Mouse (Mus musculus) hindbrain, embryonic 11.5 days (tissue): ENCODE data around the gene Rxrb. TPM values are rescaled to one million over a fixed set of nuclear protein-coding genes. Genes with fewer than 3 reads are reported as not detected.

Experiments
- ATAC-seq: fragments of 200-750 bp; cut with Nextera tagmentation; 2 replicates; pipeline ENCODE4 v1.8.0; 2017; ENCODE audit warnings: mild to moderate bottlenecking, moderate TSS enrichment, moderate library complexity; ENCODE audit not compliant: low FRiP score
- DNase-seq: peaks from one replicate; pipeline ENCODE4 v3.0.0-alpha.2; 2015; ENCODE audit warnings: low spot score
- H3K27ac ChIP-seq: fragments of 300-500 bp; sonication (generic); 2 replicates; pipeline ENCODE4 v1.5.1; 2014; ENCODE audit warnings: mild to moderate bottlenecking, low read depth, low read length
- H3K27me3 ChIP-seq: fragments of 300-500 bp; sonication (generic); 2 replicates; pipeline ENCODE4 v1.6.1; 2014; ENCODE audit warnings: mild to moderate bottlenecking, low read length, moderate library complexity, mixed read lengths; ENCODE audit not compliant: control insufficient read depth, insufficient read depth
- H3K36me3 ChIP-seq: fragments of 300-500 bp; sonication (generic); 2 replicates; pipeline ENCODE4 v1.6.1; 2014; ENCODE audit warnings: mild to moderate bottlenecking, low read length, moderate library complexity, mixed read lengths; ENCODE audit not compliant: control insufficient read depth, insufficient read depth
- H3K4me1 ChIP-seq: fragments of 300-500 bp; sonication (generic); replicated peaks from 2 replicates; pipeline ENCODE4 v1.6.1; 2014; ENCODE audit warnings: low read length, mixed read lengths; ENCODE audit not compliant: control insufficient read depth, insufficient read depth
- H3K4me2 ChIP-seq: fragments of 300-500 bp; sonication (generic); replicated peaks from 2 replicates; pipeline ENCODE4 v1.6.1; 2014; ENCODE audit warnings: mild to moderate bottlenecking, low read depth, low read length
- H3K4me3 ChIP-seq: fragments of 300-500 bp; sonication (generic); 2 replicates; pipeline ENCODE4 v1.5.1; 2014; ENCODE audit warnings: low read depth, low read length
- H3K9ac ChIP-seq: fragments of 300-500 bp; sonication (generic); 2 replicates; pipeline ENCODE4 v1.6.1; 2014; ENCODE audit warnings: low read depth, low read length
- H3K9me3 ChIP-seq: fragments of 300-500 bp; sonication (generic); 2 replicates; pipeline ENCODE4 v1.6.1; 2016; ENCODE audit warnings: low read length; ENCODE audit not compliant: control insufficient read depth
- WGBS: fragments of 180-500 bp; shearing (Covaris S2); extraction: QIAGEN DNeasy Blood & Tissue Kit; methylation state at CpG from one replicate; pipeline ENCODE4 v1.1.7; 2014; 5-methylcytosine and 5-hydroxymethylcytosine counted together
- polyA plus RNA-seq: library from polyadenylated mRNA; unstranded; fragments of >200 nt; fragmentation: Nextera tagmentation; extraction: Ambion mirVana; gene quantifications from 2 replicates; pipeline ENCODE4 v1.2.1, GENCODE M21; 2014

Gene Rxrb
- polyA plus RNA-seq, 1 experiment from 2014 or later: 16.8 TPM

DNA sequence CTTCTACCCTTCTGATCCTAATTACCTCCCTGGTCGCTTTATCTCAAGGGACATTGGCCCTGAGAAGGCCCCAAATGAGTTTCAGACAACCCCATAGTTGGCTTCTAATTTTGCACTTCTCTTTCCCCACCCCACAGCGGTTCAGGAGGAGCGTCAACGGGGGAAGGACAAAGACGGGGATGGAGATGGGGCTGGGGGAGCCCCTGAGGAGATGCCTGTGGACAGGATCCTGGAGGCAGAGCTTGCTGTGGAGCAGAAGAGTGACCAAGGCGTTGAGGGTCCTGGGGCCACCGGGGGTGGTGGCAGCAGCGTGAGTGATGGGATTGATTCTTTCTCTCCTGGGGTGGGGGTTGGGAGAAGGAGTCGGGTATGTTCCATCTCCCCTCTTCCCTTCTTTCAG, 3.9 kb downstream of the Rxrb start:
- no peak overlapping the region for H3K4me3 ChIP-seq
- ATAC-seq: no peak
- WGBS: 93% methylated on average over 9 of the region's 9 CpGs
- no peak overlapping the region for H3K4me2 ChIP-seq
- peaks cover 3% of the 10 kb centered on the region; the same call in 1 of the 2 replicates for H3K36me3 ChIP-seq
- no peak overlapping the region for H3K27ac ChIP-seq
- no peaks in the 10 kb centered on the region for H3K27me3 ChIP-seq
- peaks cover 12% of the 10 kb centered on the region for H3K4me1 ChIP-seq
- H3K9me3 ChIP-seq: no peaks in the 10 kb centered on the region
- no peak overlapping the region for H3K9ac ChIP-seq
- DNase-seq: no peak

DNA sequence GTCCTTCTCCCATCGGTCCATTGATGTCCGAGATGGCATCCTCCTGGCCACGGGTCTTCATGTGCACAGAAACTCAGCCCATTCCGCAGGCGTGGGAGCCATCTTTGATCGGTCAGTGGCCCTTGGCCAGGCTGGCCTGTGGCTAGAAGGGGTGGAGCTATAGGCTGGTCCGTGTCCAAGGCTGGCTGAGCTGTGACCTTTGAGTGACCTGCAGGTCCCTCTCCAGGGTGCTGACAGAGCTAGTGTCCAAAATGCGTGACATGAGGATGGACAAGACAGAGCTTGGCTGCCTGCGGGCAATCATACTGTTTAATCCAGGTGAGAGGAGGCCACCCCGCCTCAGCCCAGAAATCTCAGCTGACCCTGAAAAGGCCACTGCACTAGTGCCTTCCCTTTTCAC, 5.0 kb downstream of the Rxrb start:
- DNase-seq (no peak), ATAC-seq (no peak)
- peaks cover 3% of the 10 kb centered on the region; the same call in 1 of the 2 replicates for H3K36me3 ChIP-seq
- no peak overlapping the region for H3K4me3 ChIP-seq
- H3K27me3 ChIP-seq: no peaks in the 10 kb centered on the region
- WGBS: 79% methylated on average over 10 of the region's 10 CpGs
- no peak overlapping the region for H3K27ac ChIP-seq
- H3K9me3 ChIP-seq: no peaks in the 10 kb centered on the region
- no peak overlapping the region for H3K9ac ChIP-seq
- H3K4me2 ChIP-seq: no peak overlapping the region
- peaks cover 13% of the 10 kb centered on the region for H3K4me1 ChIP-seq

DNA sequence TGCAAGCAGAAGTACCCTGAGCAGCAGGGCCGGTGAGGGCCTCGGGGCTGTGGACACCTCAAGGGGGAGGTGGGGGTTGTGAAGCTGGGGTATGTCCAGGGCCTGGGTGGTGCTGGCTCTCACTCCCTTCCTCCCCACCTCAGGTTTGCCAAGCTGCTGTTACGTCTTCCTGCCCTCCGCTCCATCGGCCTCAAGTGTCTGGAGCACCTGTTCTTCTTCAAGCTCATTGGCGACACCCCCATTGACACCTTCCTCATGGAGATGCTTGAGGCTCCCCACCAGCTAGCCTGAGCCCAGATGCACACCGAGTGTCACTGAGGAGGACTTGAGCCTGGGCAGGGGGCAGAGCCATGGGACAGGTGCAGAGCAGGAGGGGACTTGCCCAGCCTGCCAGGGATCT, 5.6 kb downstream of the Rxrb start:
- WGBS: 94% methylated on average over 7 of the region's 7 CpGs
- peaks cover 13% of the 10 kb centered on the region for H3K4me1 ChIP-seq
- no peaks in the 10 kb centered on the region for H3K9me3 ChIP-seq
- H3K4me3 ChIP-seq: no peak overlapping the region
- no peak for ATAC-seq
- no peak overlapping the region for H3K4me2 ChIP-seq
- no peak overlapping the region for H3K9ac ChIP-seq
- H3K27me3 ChIP-seq: no peaks in the 10 kb centered on the region
- no peak for DNase-seq
- H3K27ac ChIP-seq: no peak overlapping the region
- peaks cover 3% of the 10 kb centered on the region; the same call in 1 of the 2 replicates for H3K36me3 ChIP-seq

DNA sequence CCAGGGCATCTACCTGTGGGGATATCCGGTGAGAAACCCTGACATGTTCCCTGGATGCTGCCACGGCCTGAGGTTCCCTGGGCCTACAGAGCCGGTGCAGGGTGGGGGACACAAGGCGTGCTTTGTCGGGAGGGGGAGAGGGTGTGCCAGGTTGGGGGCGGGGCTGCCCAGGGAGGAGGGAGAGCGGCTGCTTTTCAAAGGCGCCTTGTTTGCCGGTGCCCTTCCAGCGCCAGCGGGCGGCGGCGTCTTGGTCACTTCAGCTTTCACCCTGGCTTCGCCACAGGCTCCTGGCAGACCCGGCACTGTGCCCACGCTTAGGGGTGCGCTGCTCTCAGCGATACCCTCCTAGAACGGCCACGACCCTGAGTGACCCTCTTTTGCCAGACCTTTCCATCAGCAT, 6.8 kb downstream of the Rxrb start:
- Histone ChIP-seq H3K9ac (no peak overlapping the region; the same call in 1 of the 2 replicates), H3K4me3 (no peak overlapping the region), H3K4me2 (peak overlapping the region; percentile 33), H3K27ac (no peak overlapping the region), H3K27me3 (no peaks in the 10 kb centered on the region), H3K9me3 (no peaks in the 10 kb centered on the region), H3K36me3 (peaks cover 3% of the 10 kb centered on the region; the same call in 1 of the 2 replicates), H3K4me1 (peaks cover 13% of the 10 kb centered on the region)
- WGBS: 17% methylated on average over 15 of the region's 21 CpGs
- DNase-seq (no peak), ATAC-seq (peak; percentile 36; the same call in 1 of the 2 replicates)

DNA sequence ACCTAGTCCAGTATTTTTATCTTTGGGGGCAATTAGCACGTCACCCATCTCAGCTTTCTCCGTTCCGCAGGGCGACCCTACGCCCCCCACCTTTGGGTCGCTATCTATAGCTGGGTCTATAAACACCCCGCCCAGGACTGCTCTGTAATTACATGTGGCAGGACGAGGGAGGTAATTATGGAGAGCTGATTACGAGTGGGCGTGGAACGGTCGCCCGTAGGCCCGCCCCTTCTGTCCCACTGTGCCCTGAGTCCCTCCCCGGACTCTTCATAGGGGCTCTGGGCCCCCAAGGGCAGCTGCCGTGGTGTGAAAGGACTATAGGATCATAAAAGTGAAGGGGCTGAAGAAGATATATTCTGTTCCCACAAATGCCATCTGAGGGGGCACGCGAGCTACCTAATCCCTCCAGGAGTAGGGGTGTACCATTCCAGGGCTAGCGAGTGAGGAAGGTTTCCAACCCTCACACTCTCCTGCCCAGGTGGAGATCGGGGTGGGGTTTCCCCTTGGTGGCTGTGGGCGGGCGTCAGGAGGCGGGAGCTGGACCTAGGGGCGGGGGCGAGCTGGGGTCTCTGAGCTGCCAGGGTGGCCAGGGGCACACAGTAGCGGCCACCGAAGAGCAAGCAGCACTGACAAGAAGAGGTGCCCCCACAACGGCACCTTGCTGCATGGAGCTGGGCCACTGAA, 7.4 kb downstream of the Rxrb start, which contains the start of gene Col11a2:
Col11a2 (plus strand) TSS at position 560 of the 684 bp plus-strand sequence.
- no peak for DNase-seq
- no peaks in the 10 kb centered on the region for H3K9me3 ChIP-seq
- H3K4me3 ChIP-seq: no peak within 1 kb of the TSS
- peaks cover 13% of the 10 kb centered on the region for H3K4me1 ChIP-seq
- peak within 1 kb of the TSS; percentile 23 for H3K9ac ChIP-seq
- H3K4me2 ChIP-seq: peak within 1 kb of the TSS; percentile 33
- 16% methylated on average over 28 of the region's 28 CpGs for WGBS
- peaks cover 3% of the 10 kb centered on the region; the same call in 1 of the 2 replicates for H3K36me3 ChIP-seq
- no peaks in the 10 kb centered on the region for H3K27me3 ChIP-seq
- no peak within 1 kb of the TSS for H3K27ac ChIP-seq
- ATAC-seq: peak; percentile 54

DNA sequence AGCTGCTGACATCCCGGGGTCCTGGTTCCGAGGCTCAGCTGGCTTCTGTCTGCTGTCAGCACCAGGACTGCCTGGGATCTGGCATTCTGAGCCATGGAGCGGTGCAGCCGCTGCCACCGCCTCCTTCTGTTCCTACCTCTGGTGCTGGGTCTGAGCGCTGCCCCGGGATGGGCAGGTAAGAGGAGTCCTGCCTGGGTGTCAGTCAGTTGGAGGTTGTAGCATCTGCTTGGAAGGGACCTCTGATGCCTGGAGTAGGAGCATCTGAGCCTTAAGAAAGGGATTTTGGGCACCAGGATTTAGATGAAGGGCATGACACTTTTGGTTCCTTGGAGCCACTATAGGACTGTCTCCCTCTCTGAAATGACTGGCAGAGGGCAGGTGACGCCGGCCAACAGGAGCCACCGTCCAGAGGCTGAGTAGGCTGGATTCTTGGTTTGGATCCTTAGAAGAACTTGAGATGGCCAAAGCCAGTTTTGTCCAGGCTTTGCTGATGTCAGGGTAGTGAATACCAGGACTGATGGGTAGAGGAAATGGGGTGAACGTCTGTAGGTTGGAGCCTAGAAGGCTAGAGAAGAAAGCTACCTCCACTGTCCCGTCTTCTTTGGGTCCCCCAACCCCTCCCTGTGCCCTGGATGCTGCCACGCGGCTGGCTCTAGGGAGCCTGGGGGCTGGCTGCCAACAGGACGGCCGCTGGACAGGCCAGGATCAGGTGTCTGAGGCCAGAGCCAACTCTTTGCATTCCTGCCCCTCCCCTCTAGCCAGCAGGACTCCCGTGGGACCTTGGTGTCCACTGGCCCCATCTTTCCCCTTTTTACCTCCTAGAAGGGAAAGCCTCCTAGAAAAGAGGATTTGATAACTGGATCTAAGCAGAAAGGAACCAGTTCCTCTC, 8.2 kb downstream of the Rxrb start:
- DNase-seq: no peak
- no peaks in the 10 kb centered on the region for H3K9me3 ChIP-seq
- H3K4me1 ChIP-seq: peaks cover 13% of the 10 kb centered on the region
- no peaks in the 10 kb centered on the region for H3K27me3 ChIP-seq
- H3K4me2 ChIP-seq: peak overlapping the region; percentile 33
- no peak for ATAC-seq
- H3K27ac ChIP-seq: no peak overlapping the region
- WGBS: 31% methylated on average over 17 of the region's 17 CpGs
- H3K4me3 ChIP-seq: no peak overlapping the region
- no peak overlapping the region; the same call in 1 of the 2 replicates for H3K9ac ChIP-seq
- no peaks in the 10 kb centered on the region; the same call in 1 of the 2 replicates for H3K36me3 ChIP-seq

DNA sequence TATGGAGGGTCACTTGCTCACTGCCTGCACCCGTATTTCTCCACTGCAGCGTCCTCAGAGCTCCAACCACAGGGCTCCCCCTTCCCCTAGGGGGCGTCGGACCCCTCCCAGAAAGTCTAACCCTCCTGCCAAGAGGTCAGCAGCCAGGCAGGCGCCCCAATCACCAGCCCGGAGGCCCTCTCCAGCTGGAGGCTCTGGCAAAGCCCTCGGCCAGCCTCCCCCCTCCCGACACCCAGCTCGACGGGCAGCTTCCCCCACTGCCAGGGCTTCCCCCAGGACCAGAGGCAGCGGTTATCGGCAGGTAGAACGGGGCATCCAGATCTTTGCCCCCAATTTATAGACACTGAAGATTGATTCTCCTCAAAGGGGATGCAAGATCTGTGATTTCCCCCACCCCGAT, 14.3 kb downstream of the Rxrb start:
- no peak for ATAC-seq
- no peaks in the 10 kb centered on the region for H3K27me3 ChIP-seq
- WGBS: 79% methylated on average over 14 of the region's 14 CpGs
- no peak for DNase-seq
- no peak overlapping the region for H3K4me3 ChIP-seq
- peaks cover 2% of the 10 kb centered on the region; the same call in 1 of the 2 replicates for H3K9me3 ChIP-seq
- H3K4me2 ChIP-seq: no peak overlapping the region
- H3K36me3 ChIP-seq: no peaks in the 10 kb centered on the region
- no peak overlapping the region for H3K27ac ChIP-seq
- no peak overlapping the region for H3K9ac ChIP-seq
- H3K4me1 ChIP-seq: no peaks in the 10 kb centered on the region

DNA sequence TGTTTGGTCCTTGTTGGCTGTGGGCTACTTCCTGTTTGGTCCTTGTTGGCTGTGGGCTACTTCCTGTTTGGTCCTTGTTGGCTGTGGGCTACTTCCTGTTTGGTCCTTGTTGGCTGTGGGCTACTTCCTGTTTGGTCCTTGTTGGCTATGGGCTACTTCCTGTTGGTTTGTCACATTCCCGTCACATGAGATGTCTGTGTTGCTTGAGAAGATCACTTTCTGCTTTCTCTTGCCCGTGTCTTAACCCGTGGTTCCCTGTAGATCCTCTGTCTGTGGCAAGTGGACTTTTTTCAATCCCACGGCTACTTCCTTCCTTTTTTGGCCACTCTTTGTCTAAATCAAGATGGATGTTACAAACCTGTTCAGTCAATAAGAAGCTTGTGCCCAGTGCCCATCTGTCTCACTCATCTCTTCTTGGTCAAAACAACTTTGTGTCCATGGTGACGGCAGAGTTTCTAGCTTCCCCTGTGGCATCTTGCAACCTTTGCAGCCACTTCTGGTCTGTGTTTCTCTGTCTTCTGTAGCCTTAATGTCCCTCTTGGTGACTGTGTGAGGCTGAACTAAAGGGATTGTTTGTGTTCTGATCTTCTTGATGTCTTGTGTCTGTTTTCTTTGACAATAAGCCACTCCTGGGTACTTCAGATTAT, 15.9 kb downstream of the Rxrb start:
- Histone ChIP-seq H3K27ac (no peak overlapping the region), H3K36me3 (no peaks in the 10 kb centered on the region), H3K9me3 (peaks cover 2% of the 10 kb centered on the region; the same call in 1 of the 2 replicates), H3K4me1 (no peaks in the 10 kb centered on the region), H3K4me3 (no peak overlapping the region), H3K9ac (no peak overlapping the region), H3K4me2 (no peak overlapping the region), H3K27me3 (no peaks in the 10 kb centered on the region)
- WGBS: 96% methylated on average over 5 of the region's 5 CpGs
- no peak for DNase-seq
- no peak for ATAC-seq
